Mouse (Mus musculus): ENCODE results near the gene Atf5. TPM values are rescaled to one million over a fixed set of nuclear protein-coding genes. Genes with fewer than 3 reads are reported as not detected.

Atf5 gene
- polyA plus RNA-seq, 1 experiment from 2014 or later, result 2.5 TPM

DNA sequence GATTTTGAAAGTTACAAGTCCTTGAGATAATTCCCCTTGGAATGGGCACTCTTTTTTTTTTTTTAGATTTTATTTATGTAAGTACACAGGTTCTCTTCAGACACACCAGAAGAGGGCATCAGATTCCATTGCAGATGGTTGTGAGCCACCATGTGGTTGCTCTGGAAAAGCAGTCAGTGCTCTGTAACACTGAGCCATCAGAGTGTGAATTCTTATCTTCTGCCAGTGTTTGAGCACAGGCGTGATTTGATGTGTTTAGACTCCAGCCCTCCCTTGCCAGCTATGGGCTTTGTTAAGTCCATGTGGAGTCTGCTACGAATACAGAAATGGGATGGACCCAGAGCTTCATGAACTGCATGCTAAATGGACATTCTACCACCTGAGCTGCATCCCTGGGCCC, 1.7 kb upstream of the Atf5 start:
- H3K4me2 ChIP-seq (replicated peaks), result peak overlapping the region; percentile 67
- no peaks in the 10 kb centered on the region for H3K36me3 ChIP-seq (replicated peaks; ENCODE audit: control insufficient read depth, insufficient read depth)
- H3K9ac ChIP-seq, result peak overlapping the region; percentile 80; the same call in 1 of the 2 replicates
- peaks cover 36% of the 10 kb centered on the region for H3K4me1 ChIP-seq (replicated peaks; ENCODE audit: control insufficient read depth, insufficient read depth, low read length)
- WGBS, result 18% methylated on average over 2 of the region's 2 CpGs
- no peaks in the 10 kb centered on the region for H3K27me3 ChIP-seq (ENCODE audit: control insufficient read depth, insufficient read depth, low read length)
- no peaks in the 10 kb centered on the region for H3K9me3 ChIP-seq (ENCODE audit: control insufficient read depth, low read length)
- DNase-seq (ENCODE audit: low spot score) (no peak), ATAC-seq (ENCODE audit: low FRiP score) (no peak)
- no peak overlapping the region for H3K27ac ChIP-seq
- H3K4me3 ChIP-seq (replicated peaks; ENCODE audit: low read length), result peak overlapping the region; percentile 83; the same call in 1 of the 2 replicates

DNA sequence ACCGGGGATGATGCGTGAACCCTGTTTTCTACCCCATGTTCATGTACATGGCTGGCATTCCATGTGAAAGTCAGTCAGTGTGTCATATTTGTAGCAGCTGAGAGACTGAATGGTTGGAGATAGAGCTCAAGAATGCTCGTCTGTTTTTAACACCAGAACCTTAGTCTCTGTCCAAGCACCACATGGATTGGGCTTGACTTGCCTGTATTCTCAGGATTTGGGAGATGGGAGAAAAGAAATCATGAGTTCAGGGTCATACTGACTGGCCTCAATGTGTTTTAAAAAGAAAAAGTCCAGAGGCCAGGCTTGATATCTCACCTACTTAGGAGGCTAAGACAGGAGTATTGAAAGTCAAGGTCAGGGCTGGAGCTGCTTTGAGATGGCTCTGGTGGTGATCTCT, 983 bp upstream of the Atf5 start:
- WGBS, result 34% methylated on average over 3 of the region's 3 CpGs

GRCm38 (mm10) chr7:44815721-44816469, 563 bp downstream of the Atf5 start, which contains the start of the genes Nup62 and Il4i1:
Gene Nup62 (plus strand): TSS chr7:44816088.
Gene Il4i1 (plus strand): TSS chr7:44816387.
- peak within 1 kb of the TSS; percentile 67 for H3K4me2 ChIP-seq (replicated peaks)
- peak within 1 kb of the TSS; percentile 80 for H3K9ac ChIP-seq
- DNase-seq (ENCODE audit: low spot score) (peak; percentile 99), ATAC-seq (ENCODE audit: low FRiP score) (peak; percentile 93)
- H3K4me3 ChIP-seq (replicated peaks; ENCODE audit: low read length), result peak within 1 kb of the TSS; percentile 83
- WGBS, result under 1% methylated on average over 53 of the region's 62 CpGs
- no peaks in the 10 kb centered on the region for H3K36me3 ChIP-seq (replicated peaks; ENCODE audit: control insufficient read depth, insufficient read depth)
- peaks cover 36% of the 10 kb centered on the region for H3K4me1 ChIP-seq (replicated peaks; ENCODE audit: control insufficient read depth, insufficient read depth, low read length)
- H3K9me3 ChIP-seq (ENCODE audit: control insufficient read depth, low read length), result no peaks in the 10 kb centered on the region
- peak within 1 kb of the TSS; percentile 90 for H3K27ac ChIP-seq
- H3K27me3 ChIP-seq (ENCODE audit: control insufficient read depth, insufficient read depth, low read length), result no peaks in the 10 kb centered on the region

More for the DNA sequence above, 983 bp upstream of the Atf5 start:
- H3K27ac ChIP-seq, result no peak overlapping the region
- H3K9ac ChIP-seq, result peak overlapping the region; percentile 80
- peak overlapping the region; percentile 67 for H3K4me2 ChIP-seq (replicated peaks)
- H3K36me3 ChIP-seq (replicated peaks; ENCODE audit: control insufficient read depth, insufficient read depth), result no peaks in the 10 kb centered on the region
- H3K4me1 ChIP-seq (replicated peaks; ENCODE audit: control insufficient read depth, insufficient read depth, low read length), result peaks cover 36% of the 10 kb centered on the region
- ATAC-seq (ENCODE audit: low FRiP score) (no peak), DNase-seq (ENCODE audit: low spot score) (no peak)
- peak overlapping the region; percentile 83 for H3K4me3 ChIP-seq (replicated peaks; ENCODE audit: low read length)
- no peaks in the 10 kb centered on the region for H3K27me3 ChIP-seq (ENCODE audit: control insufficient read depth, insufficient read depth, low read length)
- no peaks in the 10 kb centered on the region for H3K9me3 ChIP-seq (ENCODE audit: control insufficient read depth, low read length)

GRCm38 (mm10) chr7:44814952-44815553, 1.4 kb downstream of the Atf5 start:
- no peaks in the 10 kb centered on the region for H3K27me3 ChIP-seq (ENCODE audit: control insufficient read depth, insufficient read depth, low read length)
- ATAC-seq (ENCODE audit: low FRiP score), result no peak
- peak overlapping the region; percentile 67 for H3K4me2 ChIP-seq (replicated peaks)
- DNase-seq (ENCODE audit: low spot score), result no peak
- peak overlapping the region; percentile 34; the same call in 1 of the 2 replicates for H3K9ac ChIP-seq
- H3K4me3 ChIP-seq (replicated peaks; ENCODE audit: low read length), result peak overlapping the region; percentile 83
- WGBS, result 23% methylated on average over 14 of the region's 14 CpGs
- no peaks in the 10 kb centered on the region for H3K9me3 ChIP-seq (ENCODE audit: control insufficient read depth, low read length)
- H3K4me1 ChIP-seq (replicated peaks; ENCODE audit: control insufficient read depth, insufficient read depth, low read length), result peaks cover 36% of the 10 kb centered on the region
- H3K27ac ChIP-seq, result peak overlapping the region; percentile 53; the same call in 1 of the 2 replicates
- H3K36me3 ChIP-seq (replicated peaks; ENCODE audit: control insufficient read depth, insufficient read depth), result no peaks in the 10 kb centered on the region

DNA sequence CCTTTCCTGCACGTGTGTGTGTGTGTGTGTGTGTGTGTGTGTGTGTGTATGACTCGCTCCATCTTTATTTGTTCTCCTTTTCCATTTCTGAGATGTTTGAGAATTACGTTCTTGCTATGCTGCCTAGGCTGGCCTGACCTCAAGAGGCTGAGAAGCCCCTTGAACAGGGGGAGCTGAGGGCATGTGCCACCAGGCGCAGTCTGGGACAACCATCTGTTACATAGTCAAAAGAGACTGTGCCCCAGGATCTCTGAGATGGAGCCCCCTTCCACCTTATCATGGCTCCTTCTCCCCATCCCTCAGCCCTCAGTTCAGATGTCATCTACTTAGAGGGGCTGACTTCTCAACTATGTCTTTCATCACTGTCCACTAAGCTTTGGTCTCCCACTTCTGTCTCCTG, 2.0 kb downstream of the Atf5 start:
- H3K36me3 ChIP-seq (replicated peaks; ENCODE audit: control insufficient read depth, insufficient read depth), result no peaks in the 10 kb centered on the region
- H3K9me3 ChIP-seq (ENCODE audit: control insufficient read depth, low read length), result no peaks in the 10 kb centered on the region
- no peak overlapping the region for H3K4me3 ChIP-seq (replicated peaks; ENCODE audit: low read length)
- no peaks in the 10 kb centered on the region for H3K27me3 ChIP-seq (ENCODE audit: control insufficient read depth, insufficient read depth, low read length)
- no peak for ATAC-seq (ENCODE audit: low FRiP score)
- no peak for DNase-seq (ENCODE audit: low spot score)
- H3K27ac ChIP-seq, result no peak overlapping the region
- H3K4me1 ChIP-seq (replicated peaks; ENCODE audit: control insufficient read depth, insufficient read depth, low read length), result peaks cover 31% of the 10 kb centered on the region
- no peak overlapping the region for H3K9ac ChIP-seq
- WGBS, result 96% methylated on average over 3 of the region's 4 CpGs
- H3K4me2 ChIP-seq (replicated peaks), result no peak overlapping the region

- H3K4me1 ChIP-seq (replicated peaks; ENCODE audit: control insufficient read depth, insufficient read depth, low read length), result peaks cover 28% of the 10 kb centered on the region
- no peak overlapping the region for H3K4me3 ChIP-seq (replicated peaks; ENCODE audit: low read length)
- no peak overlapping the region for H3K4me2 ChIP-seq (replicated peaks)
- 96% methylated on average over 3 of the region's 3 CpGs for WGBS
- H3K9me3 ChIP-seq (ENCODE audit: control insufficient read depth, low read length), result no peaks in the 10 kb centered on the region
- DNase-seq (ENCODE audit: low spot score) (no peak), ATAC-seq (ENCODE audit: low FRiP score) (no peak)
- H3K27ac ChIP-seq, result no peak overlapping the region
- no peaks in the 10 kb centered on the region for H3K27me3 ChIP-seq (ENCODE audit: control insufficient read depth, insufficient read depth, low read length)
- H3K36me3 ChIP-seq (replicated peaks; ENCODE audit: control insufficient read depth, insufficient read depth), result no peaks in the 10 kb centered on the region
- H3K9ac ChIP-seq, result no peak overlapping the region
These were observed 2.5 kb downstream of the Atf5 start for GRCm38 (mm10) chr7:44813985-44814384.

- Histone ChIP-seq H3K27me3 (ENCODE audit: control insufficient read depth, insufficient read depth, low read length) (no peaks in the 10 kb centered on the region), H3K27ac (no peak overlapping the region), H3K9ac (no peak overlapping the region), H3K4me2 (replicated peaks) (no peak overlapping the region), H3K4me3 (replicated peaks; ENCODE audit: low read length) (no peak overlapping the region), H3K36me3 (replicated peaks; ENCODE audit: control insufficient read depth, insufficient read depth) (no peaks in the 10 kb centered on the region), H3K4me1 (replicated peaks; ENCODE audit: control insufficient read depth, insufficient read depth, low read length) (peaks cover 16% of the 10 kb centered on the region), H3K9me3 (ENCODE audit: control insufficient read depth, low read length) (no peaks in the 10 kb centered on the region)
- DNase-seq (ENCODE audit: low spot score) (no peak), ATAC-seq (ENCODE audit: low FRiP score) (no peak)
- 92% methylated on average over 20 of the region's 20 CpGs for WGBS
These were observed 3.7 kb downstream of the Atf5 start for GRCm38 (mm10) chr7:44812651-44813325.

DNA sequence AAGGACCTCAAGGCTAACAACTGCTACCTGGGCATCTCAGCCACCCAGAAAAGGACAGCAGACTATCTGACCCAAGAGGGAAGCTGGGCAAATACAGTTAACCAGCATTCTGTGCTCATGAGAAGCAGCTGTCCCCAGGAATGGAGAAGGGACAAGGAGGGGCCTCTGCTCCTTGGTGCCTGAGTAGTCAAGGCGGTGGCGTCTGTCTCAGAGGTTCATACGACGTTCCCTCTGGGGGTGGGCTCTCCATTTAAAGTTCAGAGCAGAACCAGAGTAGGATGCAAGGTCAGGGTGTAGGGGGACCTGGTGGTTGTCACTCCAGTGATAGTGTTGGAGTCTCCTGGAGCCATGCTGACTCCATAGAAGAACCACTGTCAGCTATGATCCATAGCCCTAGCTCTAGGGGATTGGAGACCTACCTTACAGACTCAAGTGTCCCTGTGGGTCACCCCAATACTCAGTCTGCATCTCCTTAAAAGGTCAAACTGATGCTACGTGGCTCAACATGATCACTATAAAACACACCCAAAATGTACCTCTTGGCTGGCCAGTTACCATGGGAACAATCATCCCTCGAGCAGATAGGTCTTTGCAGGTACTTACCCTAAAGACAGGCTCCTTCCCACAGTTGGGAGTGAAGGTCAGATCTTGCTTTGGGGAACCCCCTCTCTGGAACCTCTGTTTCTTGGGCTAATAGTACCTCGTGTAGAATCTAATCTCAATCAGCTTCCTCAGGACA, 5.5 kb downstream of the Atf5 start:
- no peak for ATAC-seq (ENCODE audit: low FRiP score)
- Histone ChIP-seq H3K27me3 (ENCODE audit: control insufficient read depth, insufficient read depth, low read length) (no peaks in the 10 kb centered on the region), H3K9ac (no peak overlapping the region), H3K4me2 (replicated peaks) (no peak overlapping the region), H3K36me3 (replicated peaks; ENCODE audit: control insufficient read depth, insufficient read depth) (no peaks in the 10 kb centered on the region), H3K4me3 (replicated peaks; ENCODE audit: low read length) (no peak overlapping the region), H3K9me3 (ENCODE audit: control insufficient read depth, low read length) (no peaks in the 10 kb centered on the region), H3K4me1 (replicated peaks; ENCODE audit: control insufficient read depth, insufficient read depth, low read length) (peaks cover 7% of the 10 kb centered on the region), H3K27ac (no peak overlapping the region)
- no peak for DNase-seq (ENCODE audit: low spot score)
- whole genome bisulfite sequencing, result 91% methylated on average over 7 of the region's 7 CpGs

- ATAC-seq (ENCODE audit: low FRiP score) (no peak), DNase-seq (ENCODE audit: low spot score) (no peak)
- no peak overlapping the region for H3K4me2 ChIP-seq (replicated peaks)
- no peaks in the 10 kb centered on the region for H3K9me3 ChIP-seq (ENCODE audit: control insufficient read depth, low read length)
- H3K36me3 ChIP-seq (replicated peaks; ENCODE audit: control insufficient read depth, insufficient read depth), result no peaks in the 10 kb centered on the region
- no peak overlapping the region for H3K27ac ChIP-seq
- 90% methylated on average over 4 of the region's 4 CpGs for WGBS
- no peak overlapping the region for H3K9ac ChIP-seq
- H3K4me3 ChIP-seq (replicated peaks; ENCODE audit: low read length), result no peak overlapping the region
- no peaks in the 10 kb centered on the region for H3K27me3 ChIP-seq (ENCODE audit: control insufficient read depth, insufficient read depth, low read length)
- H3K4me1 ChIP-seq (replicated peaks; ENCODE audit: control insufficient read depth, insufficient read depth, low read length), result peaks cover 6% of the 10 kb centered on the region
These were observed 6.1 kb downstream of the Atf5 start for GRCm38 (mm10) chr7:44810365-44810764.
